Mouse (Mus musculus) lung, postnatal 4 days (tissue): Measurements from ENCODE around the gene Phldb3.
"Not testable (repeated sequence)": the region's sequence is repeated elsewhere in the genome, so short reads cannot be mapped to it uniquely, and the experiment has no call there.

Experiments
- DNase-seq, 2 experiments: peaks; one replicate each; pipeline ENCODE4 v3.0.0; 2021

Gene Phldb3

DNA sequence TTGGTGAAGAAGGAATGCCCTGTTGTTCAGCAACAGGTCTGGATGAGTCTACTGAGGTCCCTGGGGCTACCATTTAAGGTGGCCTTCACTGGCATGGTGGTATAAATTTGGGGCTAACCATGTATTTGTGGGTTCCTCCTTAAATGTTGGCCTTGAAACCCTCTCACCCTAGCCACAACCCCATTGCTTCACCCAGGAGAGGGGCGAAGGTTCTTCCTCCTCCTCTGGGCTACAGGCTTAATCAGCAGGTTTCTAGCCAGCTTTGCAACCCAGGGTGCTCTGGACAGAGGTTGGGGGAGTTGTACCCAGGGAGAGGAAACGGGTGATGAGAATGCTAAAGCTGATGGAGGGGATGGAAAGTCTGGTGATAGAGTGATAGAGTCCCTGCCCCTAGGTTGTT is 15.1 kb upstream of the Phldb3 start:
- no peak for DNase-seq

DNA sequence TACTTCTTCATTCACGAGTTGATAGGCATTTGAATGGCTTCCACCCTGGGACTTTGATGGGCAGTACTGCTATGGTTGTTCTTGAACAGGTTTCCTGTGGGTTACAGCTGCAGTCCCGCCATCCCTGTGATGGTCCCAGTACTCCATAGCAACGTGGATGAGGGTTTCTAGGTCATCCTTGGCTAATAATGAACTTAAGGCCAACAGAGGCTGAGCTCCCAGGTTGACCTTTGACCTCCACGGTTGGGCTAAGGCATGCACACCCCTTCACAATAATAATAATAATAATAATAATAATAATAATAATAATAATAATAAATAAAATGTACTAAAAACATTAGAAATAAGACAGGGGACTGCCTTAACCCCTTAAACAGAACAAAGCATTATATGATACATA is 12.4 kb upstream of the Phldb3 start:
- DNase-seq = no peak

DNA sequence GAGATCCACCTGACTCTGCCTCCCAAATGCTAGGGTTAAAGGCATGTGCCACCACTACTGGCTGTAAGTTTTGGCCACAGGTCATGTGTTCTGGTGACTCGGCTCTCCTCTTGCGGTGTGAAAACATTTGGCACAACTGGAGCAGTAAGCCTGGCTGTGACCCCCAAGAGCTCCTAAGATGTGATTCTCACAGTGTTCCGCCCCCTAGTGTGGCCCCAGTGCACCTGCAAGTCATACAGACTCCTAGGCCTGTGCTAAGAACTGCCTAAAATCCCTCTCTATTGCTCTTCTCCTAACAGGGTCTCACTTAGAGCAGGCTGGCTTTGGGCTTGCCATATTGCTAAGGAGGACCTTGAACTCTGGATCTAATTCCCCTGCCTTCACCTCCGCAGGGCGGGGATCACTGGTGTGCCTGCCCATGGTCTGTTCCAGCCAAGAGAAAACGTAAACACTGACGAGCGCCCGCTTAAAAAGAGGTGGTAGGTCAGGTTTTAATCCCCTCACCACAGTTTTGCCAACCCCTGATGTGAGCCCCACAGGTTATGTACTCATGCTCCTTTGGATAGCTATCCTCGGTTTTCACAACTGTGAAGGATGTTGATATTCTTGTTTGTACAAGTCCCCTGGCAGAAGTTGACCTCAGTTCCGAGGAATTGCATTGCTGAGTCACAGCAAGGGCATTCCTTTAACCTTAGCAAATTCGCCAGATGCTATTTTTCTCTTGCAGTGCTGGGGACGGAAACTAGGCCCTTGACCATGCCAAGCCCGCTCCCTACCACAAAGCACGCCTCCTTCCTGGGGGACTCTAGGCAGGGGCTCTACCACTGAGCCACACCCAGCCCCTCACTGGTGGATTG is 11.1 kb upstream of the Phldb3 start:
- peak in 1 of 2 experiments; percentile 16 for DNase-seq

DNA sequence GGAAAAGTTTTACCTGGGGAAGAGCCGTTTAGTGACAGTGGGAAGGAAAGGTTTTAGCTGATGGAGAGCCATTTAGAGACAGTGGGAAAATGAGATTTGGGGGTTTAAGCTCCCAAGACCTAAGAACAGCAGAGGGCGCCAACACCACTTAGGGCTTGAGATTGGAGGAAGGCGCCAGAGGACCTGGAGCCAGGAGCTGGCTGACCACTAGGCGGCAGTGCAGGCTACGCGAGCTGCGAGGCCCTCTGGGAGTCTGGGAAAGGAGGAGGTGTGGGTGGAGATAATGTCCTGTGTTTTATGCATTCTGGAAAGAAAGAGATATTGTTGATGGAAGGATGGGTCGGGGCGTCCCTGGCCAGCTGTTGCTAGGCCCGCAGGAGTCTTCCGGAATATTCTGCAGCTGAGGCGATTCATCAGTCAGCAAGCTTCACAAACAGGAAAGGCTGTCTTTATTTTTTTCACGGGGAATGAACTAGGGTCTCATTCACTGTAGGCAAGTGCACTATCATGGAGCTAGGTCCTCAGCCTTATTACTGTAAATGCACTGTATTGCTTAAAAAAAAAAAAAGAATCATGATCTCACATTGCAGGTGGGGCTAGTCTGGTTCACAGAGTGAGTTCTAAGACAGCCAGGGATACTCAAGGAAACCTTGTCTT is 9.5 kb upstream of the Phldb3 start:
- DNase-seq = peak; percentile 93 to 96

DNA sequence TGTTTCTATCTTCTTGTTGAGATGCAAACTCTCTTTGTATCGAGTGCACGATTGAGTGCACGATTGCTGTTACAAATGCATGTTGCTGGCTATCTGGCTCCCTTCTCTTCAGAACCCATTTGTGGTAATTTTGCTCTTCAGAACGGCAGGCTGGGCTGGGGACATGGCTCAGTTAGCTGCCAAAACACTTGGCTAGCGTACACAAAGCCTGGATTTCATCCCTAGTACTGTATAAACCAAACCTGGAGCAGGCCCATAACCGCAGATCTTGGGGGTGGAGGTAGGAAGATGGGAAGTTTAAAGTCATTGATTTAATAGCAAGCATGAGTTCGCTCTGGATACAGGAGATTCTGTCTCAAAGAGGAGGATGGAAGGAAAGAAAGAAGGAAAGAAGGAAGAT is 5.0 kb upstream of the Phldb3 start:
- no peak for DNase-seq

DNA sequence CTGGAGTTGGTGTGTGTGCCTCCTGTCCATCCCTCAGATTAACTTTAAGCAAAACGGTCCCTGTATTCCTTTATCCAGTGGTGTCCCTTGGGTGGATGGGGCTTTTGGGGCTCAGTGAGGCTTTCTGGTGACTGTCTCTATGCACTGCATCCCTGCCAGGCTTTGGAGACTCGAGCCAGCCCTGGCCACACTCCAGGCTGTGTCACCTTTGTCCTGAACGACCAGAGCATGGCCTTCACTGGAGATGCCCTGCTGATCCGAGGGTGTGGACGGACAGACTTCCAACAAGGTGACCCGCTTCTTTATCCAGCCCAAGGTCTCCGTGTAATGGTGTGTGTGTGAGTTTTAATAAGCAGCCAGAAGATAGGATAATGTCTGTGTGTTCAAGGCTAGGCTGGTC is 4.5 kb upstream of the Phldb3 start:
- DNase-seq = no peak

DNA sequence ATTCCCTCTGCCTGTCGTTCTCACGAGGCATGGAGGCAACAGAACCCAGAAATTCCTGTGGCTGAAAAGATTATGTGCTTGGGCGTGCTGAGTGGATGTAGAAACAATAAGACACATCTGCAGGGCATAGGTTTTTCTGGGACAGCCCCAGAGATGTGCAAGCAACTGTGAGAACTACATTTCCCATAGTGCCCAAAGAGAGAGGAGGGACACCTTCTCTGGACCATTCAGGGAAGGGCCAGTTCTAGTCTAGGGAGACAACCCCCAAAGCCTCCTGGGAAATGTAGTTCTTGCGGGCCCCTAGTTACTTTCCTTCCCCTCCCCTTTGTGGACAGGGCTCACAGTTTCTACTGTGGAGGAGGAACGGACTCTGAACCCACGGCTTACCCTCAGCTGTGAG is 2.5 kb upstream of the Phldb3 start:
- peak; percentile 45 to 71 for DNase-seq

DNA sequence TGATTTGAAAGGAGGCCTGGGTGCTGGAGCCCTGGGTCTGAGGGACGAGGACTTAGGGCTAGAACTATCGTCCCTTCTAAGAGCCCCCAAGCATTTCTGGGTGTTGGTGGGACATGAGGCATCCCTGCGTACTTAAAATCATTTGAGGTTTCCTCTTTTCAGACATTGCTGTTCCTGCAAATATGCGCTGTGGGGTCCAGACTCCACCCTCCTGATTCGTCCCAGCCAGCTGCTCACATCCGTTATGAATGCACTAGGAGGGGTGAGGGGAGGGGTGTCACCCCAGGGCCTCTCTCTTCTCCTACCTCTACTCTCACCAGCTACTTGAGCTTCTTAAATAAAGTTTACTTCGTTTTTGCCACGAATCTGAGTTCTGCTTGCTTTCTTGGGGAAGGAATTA is 2.0 kb upstream of the Phldb3 start:
- DNase-seq = no peak

DNA sequence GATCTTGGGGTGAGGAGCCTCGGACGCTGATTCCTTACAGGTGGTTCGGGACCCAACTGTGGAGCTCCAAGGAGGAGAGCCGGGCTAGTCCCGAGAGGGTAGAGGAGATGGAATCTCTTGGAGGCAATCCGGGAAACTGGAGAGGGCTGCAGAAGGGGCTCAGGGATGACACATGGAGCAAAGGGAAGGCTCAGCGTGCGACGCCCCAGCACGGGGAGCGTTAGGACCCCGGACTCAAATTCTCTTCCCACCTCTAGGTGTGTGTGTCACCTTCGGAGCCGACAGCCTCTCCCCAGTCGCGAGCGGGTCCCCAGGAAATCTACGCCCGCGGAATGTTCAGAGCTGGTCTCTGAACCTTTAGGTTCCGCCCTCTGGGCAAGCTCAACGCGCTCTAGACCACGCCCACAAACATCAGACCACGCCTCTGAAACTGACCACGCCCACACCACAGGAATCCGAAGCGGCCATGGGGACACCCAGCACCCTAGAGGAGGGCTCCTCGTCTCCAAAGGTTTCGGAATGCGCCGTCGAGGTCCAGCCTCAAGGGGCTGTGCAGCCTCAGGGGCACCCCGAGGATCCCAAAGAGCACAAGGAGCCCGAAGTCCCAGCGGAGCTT is 424 bp downstream of the Phldb3 start:
- peak; percentile 91 to 96 for DNase-seq

DNA sequence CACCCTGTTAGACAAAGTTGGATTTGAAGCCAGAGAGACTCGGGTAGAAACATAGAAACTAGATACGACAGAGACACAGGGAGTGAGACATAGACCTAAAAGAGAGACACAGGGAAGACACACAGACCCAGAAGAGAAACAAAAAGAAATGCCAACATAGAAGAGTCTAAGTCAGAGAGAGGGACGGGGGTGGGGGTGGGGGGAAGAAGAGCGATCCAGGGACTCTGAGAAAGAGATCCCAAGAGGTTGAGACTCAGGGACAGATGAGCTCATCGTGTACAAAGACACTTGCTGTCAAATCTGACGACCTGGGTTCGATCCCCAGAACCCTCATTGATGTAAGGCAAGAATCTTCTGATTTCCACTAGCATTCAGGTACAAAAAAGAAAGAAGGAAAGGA is 1.1 kb downstream of the Phldb3 start:
- no peak for DNase-seq

DNA sequence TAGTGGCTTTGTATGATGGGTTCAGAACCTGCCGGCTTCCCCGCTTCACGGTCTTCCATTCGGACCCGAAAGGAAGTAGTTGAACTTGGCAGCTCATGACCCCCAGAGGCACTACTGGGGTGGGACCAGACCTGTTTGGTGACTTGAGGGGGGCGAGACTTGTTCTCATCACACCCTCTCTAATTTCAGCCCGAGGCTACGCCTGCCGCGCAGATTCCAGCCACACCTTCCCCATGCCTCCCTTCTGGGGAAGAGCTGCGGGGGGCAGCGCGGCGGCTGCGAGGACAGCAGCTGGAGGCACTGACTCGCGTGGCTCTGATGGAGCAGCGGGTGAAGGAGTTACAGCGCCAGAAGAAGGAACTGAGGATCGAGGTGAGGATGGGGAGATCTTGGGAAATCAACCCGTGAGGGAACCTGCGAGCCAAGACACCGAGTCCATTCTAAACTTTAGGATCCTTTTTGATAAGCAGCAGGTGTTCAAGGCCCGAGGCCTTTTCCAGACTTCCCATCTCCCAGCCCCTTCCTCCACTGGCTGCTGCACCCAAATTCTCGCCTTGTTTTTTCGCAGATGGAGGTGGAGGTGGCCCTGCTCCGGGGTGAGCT is 1.8 kb downstream of the Phldb3 start:
- no peak for DNase-seq

DNA sequence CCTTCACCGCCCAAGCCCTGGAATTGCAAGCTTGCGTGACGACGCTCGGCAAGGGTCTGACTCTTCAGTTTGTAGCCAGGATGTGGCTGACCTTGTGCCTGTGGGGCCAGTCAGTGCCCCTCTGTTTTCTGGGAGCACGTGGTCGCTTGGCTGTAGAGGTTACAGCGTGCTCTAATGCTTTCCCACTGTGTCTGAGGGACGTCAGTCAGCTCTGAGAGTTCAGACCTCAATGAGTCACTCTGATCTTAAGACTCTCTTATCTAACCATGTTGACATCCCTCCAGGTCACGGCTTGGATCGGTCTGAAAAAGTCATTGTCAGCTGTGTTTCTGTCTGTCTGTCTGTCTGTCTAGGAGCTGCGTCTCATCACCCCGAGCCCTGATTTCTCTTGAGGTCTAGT is 4.3 kb downstream of the Phldb3 start:
- DNase-seq = no peak

DNA sequence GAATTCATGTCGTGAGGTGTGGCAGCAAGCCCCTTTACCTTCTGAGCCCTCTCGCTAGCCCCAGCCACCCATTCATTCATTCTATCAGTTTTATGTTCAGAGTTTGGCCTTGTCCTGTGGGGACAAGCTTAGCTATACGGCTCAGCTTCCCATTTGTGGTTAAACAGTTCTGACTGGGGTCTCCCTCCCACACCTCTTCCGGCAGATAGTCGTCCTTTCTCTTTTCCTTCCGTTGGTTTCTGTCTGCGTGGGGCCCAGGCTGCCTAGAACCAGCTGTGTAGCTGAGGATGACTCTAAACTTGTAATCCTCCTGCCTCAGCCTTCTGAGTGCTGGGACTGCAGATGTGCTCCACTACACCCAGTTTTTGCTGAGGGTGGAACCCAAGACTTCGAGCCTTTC is 7.2 kb downstream of the Phldb3 start:
- no peak for DNase-seq

DNA sequence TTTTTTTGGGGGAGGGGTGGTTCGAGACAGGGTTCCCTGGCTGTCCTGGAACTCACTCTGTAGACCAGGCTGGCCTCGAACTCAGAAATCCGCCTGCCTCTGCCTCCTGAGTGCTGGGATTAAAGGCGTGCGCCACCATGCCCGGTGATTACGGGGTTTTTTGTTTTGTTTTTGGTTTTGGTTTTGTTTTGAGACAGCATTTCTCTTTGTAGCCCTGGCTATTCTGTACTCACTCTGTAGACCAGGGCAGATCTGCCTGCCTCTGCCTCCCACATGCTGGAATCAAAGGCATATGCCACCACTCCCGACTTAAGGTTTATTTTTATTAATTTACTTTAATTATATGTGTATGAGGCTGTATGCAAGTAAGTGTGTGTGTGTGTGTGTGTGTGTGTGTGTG is 7.8 kb downstream of the Phldb3 start:
- not testable (repeated sequence) for DNase-seq

DNA sequence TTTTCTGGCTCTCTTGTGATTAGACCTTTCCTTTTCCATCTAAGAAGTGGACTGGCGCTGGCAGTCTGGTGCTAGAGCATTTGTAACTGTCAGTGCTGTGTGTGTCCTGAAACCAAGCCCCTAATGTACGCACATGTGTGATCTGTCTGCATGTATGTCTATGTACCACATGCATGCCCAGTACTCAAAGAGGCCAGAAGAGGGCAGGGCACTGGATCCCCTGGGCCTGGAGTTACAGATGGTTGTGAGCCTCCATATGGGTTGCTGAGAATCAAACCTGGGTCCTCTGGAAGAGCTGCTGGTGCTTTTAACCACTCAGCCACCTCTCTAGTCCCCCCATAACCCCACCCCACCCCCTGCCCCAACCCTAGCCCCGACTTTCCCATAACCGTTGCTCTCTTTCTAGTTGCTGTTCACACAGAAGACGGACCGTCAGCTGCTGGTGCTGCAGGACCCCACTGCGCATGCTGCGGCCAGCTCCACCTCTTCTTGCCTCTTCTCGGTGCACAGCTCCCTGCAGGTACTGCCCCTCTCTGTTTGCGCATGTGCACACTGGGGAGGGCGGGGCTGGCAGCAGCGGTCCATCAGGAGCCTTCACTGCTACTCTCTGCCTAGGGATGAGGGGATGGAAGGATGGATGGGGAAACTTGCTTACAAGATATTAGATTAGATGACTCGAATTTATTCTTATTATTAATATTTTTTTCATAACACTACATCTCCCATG is 9.3 kb downstream of the Phldb3 start:
- DNase-seq = no peak

DNA sequence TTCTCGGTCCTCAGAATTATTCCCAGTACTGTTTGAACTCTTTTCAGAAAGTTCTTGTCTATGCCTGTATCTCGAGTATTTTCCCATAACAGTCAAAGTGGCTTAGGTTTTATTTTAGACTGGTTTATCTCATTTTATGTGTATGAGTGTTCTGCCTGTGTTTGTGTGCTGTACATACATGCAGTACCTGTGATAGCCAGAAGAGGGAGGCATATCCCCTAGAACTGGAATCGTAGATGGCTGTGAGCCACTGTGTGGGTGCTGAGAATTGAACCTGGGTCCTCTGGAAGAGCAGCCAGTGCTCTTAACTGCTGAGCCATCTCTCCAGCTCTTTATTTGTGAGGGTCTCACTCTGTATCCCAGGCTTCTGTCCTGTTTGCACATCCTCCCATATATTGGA is 10.6 kb downstream of the Phldb3 start:
- DNase-seq = no peak

DNA sequence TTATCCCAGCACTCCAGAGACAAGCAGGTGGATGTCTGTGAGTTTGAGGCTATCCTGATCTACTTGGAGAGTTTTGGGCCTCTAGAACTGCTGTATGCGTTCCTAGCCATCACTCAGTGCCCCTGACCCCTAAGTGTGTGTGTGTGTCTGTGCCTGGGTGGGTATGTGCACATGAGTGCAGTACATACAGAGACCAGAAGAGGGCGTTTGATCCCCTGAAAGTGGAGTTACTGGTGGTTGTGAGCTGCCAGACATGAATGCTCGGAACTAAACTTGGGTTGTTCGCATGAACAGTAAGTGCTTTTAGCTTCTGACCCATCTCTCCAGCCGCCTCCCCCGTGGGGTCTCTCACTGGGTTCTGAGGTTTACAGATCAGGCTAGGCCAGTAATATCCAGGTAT is 12.4 kb downstream of the Phldb3 start:
- no peak for DNase-seq

DNA sequence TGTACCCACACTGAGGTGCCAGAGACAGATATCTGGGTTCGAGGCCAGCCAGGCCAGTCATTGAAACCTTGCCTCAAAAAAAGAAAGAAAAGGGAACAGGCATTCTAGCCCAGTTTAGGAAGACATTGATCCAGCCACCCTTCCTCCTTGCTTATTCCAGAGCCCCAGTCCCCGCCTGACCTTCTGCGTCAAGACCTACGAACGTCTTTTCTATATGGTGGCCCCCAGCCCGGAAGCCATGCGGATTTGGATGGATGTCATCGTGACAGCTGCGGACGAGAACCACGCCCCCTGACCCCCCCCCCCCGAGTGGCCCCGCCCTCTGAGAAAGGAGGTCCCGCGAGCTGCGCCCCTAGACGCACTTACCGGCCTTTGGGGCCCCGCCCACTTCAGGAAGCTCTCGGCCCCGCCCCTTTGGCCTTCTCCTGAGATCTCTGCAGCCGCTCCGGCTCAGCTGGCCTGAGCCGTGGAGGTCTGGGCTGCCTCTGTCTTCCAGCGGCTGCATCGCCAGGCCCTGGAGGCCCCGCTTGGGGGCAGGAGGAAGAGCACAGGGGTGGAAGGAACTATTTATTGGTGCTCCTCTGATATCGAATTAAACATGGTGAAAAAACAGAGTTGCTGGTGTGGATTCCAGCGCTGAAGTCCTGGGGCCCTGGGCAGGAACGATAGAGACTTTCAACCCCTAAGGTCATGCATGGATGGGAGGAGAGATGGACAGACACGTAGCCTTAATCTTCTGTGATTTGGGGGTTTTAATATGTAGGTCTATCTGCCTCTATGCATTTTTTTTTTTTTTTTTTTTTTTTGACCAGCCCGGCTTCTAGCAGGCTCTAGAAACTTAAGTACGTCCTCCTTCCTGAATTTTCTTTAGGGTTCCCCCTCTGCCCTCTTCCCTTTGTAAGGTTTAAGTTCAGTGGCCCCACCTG is 18.4 kb downstream of the Phldb3 start:
- DNase-seq = peak; percentile 88 to 92

DNA sequence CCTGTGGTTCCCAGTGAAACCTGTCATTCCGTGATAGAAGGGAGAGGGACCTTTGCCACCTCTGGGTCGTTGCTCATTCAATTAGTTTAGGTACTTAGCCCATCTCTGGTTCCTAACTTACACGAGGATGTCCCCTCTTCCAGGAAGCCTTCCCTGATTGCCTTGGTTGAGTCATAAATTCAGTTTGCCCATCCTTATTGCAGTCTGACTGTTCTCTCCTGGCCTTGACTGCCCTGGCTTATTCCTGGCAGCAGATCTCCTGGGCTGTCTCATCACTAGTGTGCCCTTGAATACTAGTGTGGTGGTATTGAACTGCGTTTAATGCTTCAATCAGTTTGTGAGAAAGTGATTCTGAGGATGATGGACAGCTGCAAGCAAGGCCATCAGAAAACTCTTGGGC is 19.1 kb downstream of the Phldb3 start:
- DNase-seq = no peak

DNA sequence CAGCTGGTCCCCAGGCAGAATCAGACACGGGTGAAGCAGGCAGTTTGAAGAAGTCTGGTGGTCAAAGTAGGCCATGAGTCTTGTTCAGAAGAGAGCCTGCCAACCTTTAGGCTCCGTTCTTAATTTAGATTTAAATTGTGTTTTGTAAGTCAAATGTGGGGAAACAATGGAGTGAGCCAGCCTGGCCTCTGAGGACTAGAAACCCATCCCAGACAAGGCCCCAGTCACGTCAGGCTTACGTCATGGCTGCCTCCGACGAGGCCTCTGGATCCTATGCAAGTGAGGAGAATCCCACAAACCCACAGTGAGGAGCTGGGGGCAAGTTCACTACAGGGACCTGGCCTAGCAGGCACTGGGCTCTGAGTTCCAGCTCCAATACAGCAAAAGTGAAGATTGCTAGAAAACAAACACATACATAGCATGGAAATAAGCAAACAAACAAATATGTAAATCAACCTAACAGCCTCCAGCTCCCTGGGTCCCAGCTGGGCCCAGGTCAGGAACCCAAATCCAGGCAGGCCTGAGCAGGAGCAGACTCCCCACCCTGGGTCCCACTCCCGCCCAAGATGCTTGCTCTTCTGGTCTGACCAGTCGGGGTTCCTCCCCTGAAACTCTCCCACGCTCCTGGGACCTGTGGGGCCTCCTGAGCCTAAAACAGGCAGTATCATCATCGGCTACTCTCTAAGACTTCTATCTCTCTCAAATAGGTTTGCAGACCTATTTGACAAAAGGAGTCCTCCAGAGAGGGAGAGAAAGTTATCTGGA is 19.7 kb downstream of the Phldb3 start:
- DNase-seq = no peak

DNA sequence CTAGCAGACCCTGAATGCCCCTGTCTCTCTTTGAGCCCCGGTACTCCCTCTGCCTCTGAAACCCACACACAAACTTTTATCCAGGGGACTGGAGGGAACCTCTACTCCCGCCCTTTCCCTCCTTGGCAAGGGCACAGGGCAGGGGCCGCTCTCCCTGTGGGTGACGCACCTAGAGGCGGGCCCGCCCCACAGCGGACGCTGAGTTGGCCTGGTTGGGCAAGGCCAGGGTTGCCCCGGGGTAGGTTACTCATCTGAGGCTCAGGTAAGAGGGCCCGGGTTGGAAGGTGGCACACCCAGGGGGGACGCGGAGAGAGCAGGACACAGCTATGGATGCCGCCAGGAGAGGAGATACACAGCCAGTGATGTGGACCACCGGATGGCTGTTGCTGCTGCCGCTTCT is 25.7 kb downstream of the Phldb3 start, which contains the start of gene Lypd3:
Gene Lypd3, plus strand, starts transcription at position 287 of the 400 bp plus-strand sequence.
- DNase-seq = no peak
